Mouse (Mus musculus) liver, postnatal 0 days (tissue): ENCODE data around the gene Fzd1.

Source experiments
- CTCF ChIP-seq: sonication (generic); IDR thresholded peaks from 2 replicates; pipeline ENCODE4 v1.5.1; 2016; ENCODE audit warnings: antibody characterized with exemption, low read depth
- EP300 ChIP-seq: IDR thresholded peaks from 2 replicates; pipeline ENCODE4 v1.6.1; 2016; ENCODE audit warnings: antibody characterized with exemption, low read depth, mild to moderate bottlenecking

DNA sequence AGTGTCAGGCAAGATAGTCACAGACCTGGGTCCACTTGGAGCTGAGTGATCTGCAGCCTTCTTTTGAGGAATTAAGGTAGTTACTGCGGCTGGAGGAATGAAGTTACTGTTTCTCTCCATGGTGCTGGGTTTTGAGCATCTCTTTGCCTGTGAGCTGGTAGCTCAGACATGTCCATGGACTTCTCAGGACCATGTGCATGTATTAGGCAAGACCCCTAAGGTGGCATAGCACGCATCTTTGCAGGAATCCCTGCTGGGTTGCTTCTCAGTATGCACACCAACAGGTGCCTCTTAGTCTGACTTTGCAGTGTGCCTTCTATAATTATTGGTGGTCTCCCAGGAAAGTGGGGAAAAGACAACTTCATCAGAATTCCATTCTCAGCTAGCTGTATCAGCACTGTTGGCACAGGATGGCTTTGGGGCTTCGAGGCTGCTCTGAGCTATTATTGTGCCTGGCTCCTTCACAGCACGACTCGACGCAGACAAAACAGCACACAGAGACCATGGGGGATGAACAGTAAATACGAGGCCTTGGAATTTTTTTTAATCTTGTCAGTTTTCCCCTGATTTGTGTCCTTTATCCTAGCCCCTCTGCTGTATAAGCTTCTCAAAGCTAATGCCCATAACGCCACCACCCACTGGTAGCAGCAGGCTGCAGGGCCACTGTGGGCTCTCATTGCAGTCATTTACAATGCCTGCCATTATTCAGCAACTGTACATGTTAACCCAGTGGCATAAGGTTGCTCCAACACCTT lies 43.4 kb upstream of the Fzd1 start:
- TF ChIP-seq CTCF (no peak), EP300 (no peak)
